Mouse (Mus musculus) kidney, adult 2 months (tissue): Measurements from ENCODE around the gene Olfr9. TPM values are rescaled to one million over a fixed set of nuclear protein-coding genes. Genes with fewer than 3 reads are reported as not detected.
A peak's percentile ranks its signal among the peaks of the same experiment; 100 is the strongest.

Experiments
- DNase-seq: peaks from one replicate; pipeline ENCODE4 v3.0.0; 2021
- H3K27ac ChIP-seq: fragments of 200-500 bp; 2 replicates; pipeline ENCODE4 v1.5.1; 2012; ENCODE audit warnings: low read depth, low read length, control low read depth, inconsistent platforms; ENCODE audit not compliant: insufficient read depth
- H3K27me3 ChIP-seq: fragments of 200-500 bp; replicated peaks from 2 replicates; pipeline ENCODE4 v1.6.1; 2012; ENCODE audit warnings: mild to moderate bottlenecking, moderate library complexity, low read length, inconsistent platforms; ENCODE audit not compliant: control insufficient read depth, insufficient read depth
- H3K36me3 ChIP-seq: fragments of 200-500 bp; 2 replicates; pipeline ENCODE4 v1.6.1; 2012; ENCODE audit warnings: mild to moderate bottlenecking, moderate library complexity, low read length, inconsistent platforms; ENCODE audit not compliant: control insufficient read depth, insufficient read depth
- H3K4me1 ChIP-seq: fragments of 200-500 bp; 2 replicates; pipeline ENCODE4 v1.6.1; 2011; ENCODE audit warnings: low read length; ENCODE audit not compliant: control insufficient read depth, insufficient read depth
- H3K4me3 ChIP-seq: fragments of 200-500 bp; 2 replicates; pipeline ENCODE4 v1.5.1; 2011; ENCODE audit warnings: mild to moderate bottlenecking, low read depth, low read length, control low read depth; ENCODE audit not compliant: insufficient read depth
- CTCF ChIP-seq: fragments of 200-500 bp; conservative IDR thresholded peaks from 2 replicates; pipeline ENCODE4 v1.5.1; 2011; ENCODE audit warnings: low read depth, mild to moderate bottlenecking, control low read depth, low read length, moderate library complexity, mixed read lengths; ENCODE audit not compliant: insufficient read depth, insufficient read length
- POLR2A ChIP-seq: fragments of 200-500 bp; IDR thresholded peaks from one replicate; pipeline ENCODE4 v1.6.1; 2011; ENCODE audit warnings: low read depth, low read length, control low read depth
- WGBS: fragments of 180-500 bp; shearing (Covaris S2); methylation state at CpG from one replicate; pipeline ENCODE4 v1.1.7; 2018; 5-methylcytosine and 5-hydroxymethylcytosine counted together
- polyA plus RNA-seq: library from polyadenylated mRNA; depleted of rRNA; stranded (reverse); fragments of >200 nt; gene quantifications from 2 replicates; pipeline ENCODE4 v1.2.3, GENCODE M21; 2012

The Olfr9 gene
- polyA plus RNA-seq, 1 experiment, result not detected

DNA sequence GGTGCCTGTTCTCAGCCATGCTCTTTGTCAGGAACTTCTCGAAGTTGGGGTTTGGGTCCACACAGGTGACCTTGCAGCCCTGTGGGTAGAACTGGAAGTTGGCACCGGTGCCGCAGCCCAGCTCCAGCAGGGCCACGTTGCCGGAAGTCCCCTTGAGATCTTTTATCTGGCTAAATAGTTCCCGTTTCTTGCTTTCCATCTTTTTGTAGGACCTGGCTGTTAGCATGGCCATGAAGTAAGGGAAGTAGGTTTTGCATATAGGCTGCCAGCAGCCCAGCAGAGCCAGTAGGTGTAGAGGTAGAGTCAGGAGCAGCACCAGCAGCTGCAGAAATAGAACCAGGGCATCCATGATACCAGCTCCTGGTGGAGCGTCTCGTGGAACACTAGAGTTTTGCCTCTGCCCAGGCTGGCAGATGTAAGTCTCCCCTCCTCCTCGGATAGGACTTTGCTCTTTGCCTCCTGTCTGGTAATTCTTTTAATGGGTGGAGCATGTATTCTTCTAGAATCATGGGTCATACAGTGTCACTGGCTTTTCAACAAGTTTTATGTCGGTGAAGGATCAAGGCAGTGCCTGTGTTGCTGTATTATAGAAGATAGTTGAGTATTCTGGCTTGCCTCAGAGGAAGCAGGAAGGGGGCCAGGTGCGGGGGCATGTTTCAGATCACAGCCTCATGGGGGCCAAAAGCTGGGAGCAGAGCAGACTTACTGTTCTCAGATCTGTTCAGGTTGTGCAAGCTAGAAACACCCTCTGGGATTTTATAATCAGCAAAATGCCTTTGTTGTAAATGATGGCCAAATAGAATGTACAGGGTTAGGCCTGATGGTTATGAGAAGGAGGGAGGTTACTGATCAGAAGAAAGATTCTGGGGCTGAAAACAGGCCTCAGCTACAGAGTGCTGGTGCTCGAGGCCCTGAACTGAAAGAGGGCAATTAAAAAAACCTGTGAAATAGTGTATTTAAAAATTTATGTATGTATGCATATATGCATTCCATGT is 28.3 kb upstream of the Olfr9 start, which contains the start of gene Mettl7b:
Gene Mettl7b (minus strand): TSS at position 399 of the 995 bp plus-strand sequence.
- H3K27me3 ChIP-seq, result no peaks in the 10 kb centered on the region
- TF ChIP-seq POLR2A (peak; percentile 52), CTCF (no peak)
- no peaks in the 10 kb centered on the region for H3K36me3 ChIP-seq
- peak within 1 kb of the TSS; percentile 94 for H3K27ac ChIP-seq
- H3K4me1 ChIP-seq, result peaks cover 14% of the 10 kb centered on the region; the same call in 1 of the 2 replicates
- H3K4me3 ChIP-seq, result peak within 1 kb of the TSS; percentile 47
- WGBS, result 56% methylated on average over 12 of the region's 12 CpGs
- peak; percentile 90 for DNase-seq

GRCm38 (mm10) chr10:128964961-128965360 is 24.3 kb upstream of the Olfr9 start:
- 27% methylated on average over 2 of the region's 2 CpGs for WGBS
- peak; percentile 89 for DNase-seq

GRCm38 (mm10) chr10:128965871-128966270 is 23.4 kb upstream of the Olfr9 start:
- Histone ChIP-seq H3K27ac (peak overlapping the region; percentile 84), H3K4me1 (peaks cover 14% of the 10 kb centered on the region; the same call in 1 of the 2 replicates), H3K27me3 (no peaks in the 10 kb centered on the region), H3K36me3 (no peaks in the 10 kb centered on the region), H3K4me3 (no peak overlapping the region)
- DNase-seq, result no peak
- 73% methylated on average over 6 of the region's 6 CpGs for WGBS
- TF ChIP-seq CTCF (no peak), POLR2A (no peak)

More at GRCm38 (mm10) chr10:128964961-128965360, 24.3 kb upstream of the Olfr9 start:
- no peaks in the 10 kb centered on the region for H3K27me3 ChIP-seq
- H3K4me3 ChIP-seq, result no peak overlapping the region
- H3K27ac ChIP-seq, result peak overlapping the region; percentile 88
- H3K36me3 ChIP-seq, result no peaks in the 10 kb centered on the region
- H3K4me1 ChIP-seq, result peaks cover 14% of the 10 kb centered on the region; the same call in 1 of the 2 replicates
- TF ChIP-seq POLR2A, result no peak
- no peak for TF ChIP-seq CTCF

GRCm38 (mm10) chr10:128968341-128968749 is 20.9 kb upstream of the Olfr9 start:
- H3K27me3 ChIP-seq, result no peaks in the 10 kb centered on the region
- DNase-seq, result no peak
- H3K4me3 ChIP-seq, result no peak overlapping the region
- WGBS, result 16% methylated on average over 1 of the region's 1 CpGs
- H3K36me3 ChIP-seq, result no peaks in the 10 kb centered on the region
- H3K27ac ChIP-seq, result no peak overlapping the region
- peaks cover 14% of the 10 kb centered on the region; the same call in 1 of the 2 replicates for H3K4me1 ChIP-seq
- TF ChIP-seq POLR2A, result no peak
- no peak for TF ChIP-seq CTCF

GRCm38 (mm10) chr10:128970740-128971250 is 18.4 kb upstream of the Olfr9 start:
- Histone ChIP-seq H3K4me3 (no peak overlapping the region), H3K4me1 (no peaks in the 10 kb centered on the region), H3K27ac (no peak overlapping the region), H3K27me3 (no peaks in the 10 kb centered on the region), H3K36me3 (no peaks in the 10 kb centered on the region)
- WGBS, result 41% methylated on average over 1 of the region's 1 CpGs
- TF ChIP-seq POLR2A (no peak), CTCF (no peak)
- DNase-seq, result no peak

GRCm38 (mm10) chr10:128972841-128973240 is 16.4 kb upstream of the Olfr9 start:
- TF ChIP-seq POLR2A, result no peak
- TF ChIP-seq CTCF, result no peak
- Histone ChIP-seq H3K4me1 (no peaks in the 10 kb centered on the region), H3K4me3 (no peak overlapping the region), H3K27ac (no peak overlapping the region), H3K36me3 (no peaks in the 10 kb centered on the region), H3K27me3 (no peaks in the 10 kb centered on the region)
- DNase-seq, result no peak
- 79% methylated on average over 4 of the region's 4 CpGs for WGBS

DNA sequence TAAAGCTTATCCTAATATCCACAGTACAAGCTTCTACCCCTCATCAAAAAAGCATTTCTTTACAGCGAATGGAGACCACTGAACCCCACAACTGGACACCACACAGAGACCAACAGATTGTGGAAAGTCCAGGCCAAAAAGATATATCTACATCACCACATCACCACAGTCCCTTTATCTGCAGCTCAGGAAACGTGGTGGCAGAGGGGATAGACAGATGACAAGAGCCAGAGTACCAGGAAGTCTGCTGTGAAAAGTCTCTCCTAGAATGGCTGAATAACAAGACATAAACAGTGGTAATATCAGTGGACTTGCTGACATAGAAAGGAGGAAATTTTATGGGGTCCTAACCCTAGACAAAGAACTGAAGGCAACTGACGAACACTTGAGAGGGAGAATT is 12.8 kb upstream of the Olfr9 start:
- no peak for DNase-seq
- H3K27me3 ChIP-seq, result no peaks in the 10 kb centered on the region
- H3K36me3 ChIP-seq, result no peaks in the 10 kb centered on the region
- H3K27ac ChIP-seq, result no peak overlapping the region
- no peak overlapping the region for H3K4me3 ChIP-seq
- 86% methylated on average over 3 of the region's 3 CpGs for WGBS
- TF ChIP-seq CTCF, result no peak
- peaks cover 2% of the 10 kb centered on the region; the same call in 1 of the 2 replicates for H3K4me1 ChIP-seq
